Mouse (Mus musculus): ENCODE measurements around the gene Rpsa.

Gene Rpsa

DNA sequence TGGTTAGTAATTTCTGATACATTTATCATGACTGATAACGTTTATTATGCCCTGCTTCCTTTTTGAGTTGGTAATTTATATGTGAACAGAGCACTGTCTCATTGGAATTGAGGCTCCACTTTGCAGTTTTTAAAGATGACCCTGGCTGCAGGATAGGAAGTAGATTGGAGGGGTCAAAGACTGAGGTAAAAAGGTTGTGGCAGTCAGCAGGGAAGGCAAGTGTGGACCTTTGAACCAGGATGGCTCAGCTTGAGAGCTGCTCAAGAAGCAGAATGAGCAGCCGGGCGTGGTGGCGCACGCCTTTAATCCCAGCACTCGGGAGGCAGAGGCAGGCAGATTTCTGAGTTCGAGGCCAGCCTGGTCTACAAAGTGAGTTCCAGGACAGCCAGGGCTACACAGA is 14.0 kb upstream of the Rpsa start:
- DNase-seq (ENCODE audit: low spot score in 2 of 2), result no peak

DNA sequence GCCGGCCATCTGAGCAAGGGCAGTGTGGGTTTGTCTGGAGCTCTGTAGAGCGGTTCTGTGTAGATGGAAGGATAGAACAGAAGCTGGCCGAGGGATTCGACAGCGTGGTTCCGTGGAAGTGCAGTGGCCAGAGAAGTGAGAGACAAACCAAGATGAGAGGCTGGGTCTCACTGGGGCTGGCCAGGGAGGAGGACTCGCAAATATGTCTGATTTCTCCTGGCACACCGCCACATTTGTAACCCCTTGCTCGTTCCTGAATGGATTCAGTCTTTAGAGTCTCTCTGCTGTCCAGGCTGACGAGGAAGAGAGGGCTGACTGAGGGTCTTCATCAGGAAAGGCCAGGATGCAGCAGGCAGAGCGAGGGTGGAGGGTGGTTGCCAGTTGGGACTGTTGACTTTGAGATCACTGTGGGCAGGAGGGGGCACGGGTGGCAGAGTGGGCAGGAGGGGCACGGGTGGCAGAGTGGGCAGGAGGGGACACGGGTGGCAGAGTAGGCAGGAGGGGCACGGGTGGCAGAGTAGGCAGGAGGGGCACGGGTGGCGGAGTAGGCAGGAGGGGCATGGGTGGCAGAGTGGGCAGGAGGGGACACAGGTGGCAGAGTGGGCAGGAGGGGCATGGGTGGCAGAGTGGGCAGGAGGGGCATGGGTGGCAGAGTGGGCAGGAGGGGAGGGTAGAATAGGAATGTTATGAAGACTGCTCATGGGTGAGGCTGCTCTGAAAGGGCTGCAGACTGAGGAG is 13.3 kb upstream of the Rpsa start:
- no peak for DNase-seq (ENCODE audit: low spot score in 2 of 2)

- no peak for DNase-seq (ENCODE audit: low spot score in 2 of 2)
These were observed 12.7 kb upstream of the Rpsa start for GRCm38 (mm10) chr9:120114789-120115151.

GRCm38 (mm10) chr9:120115580-120115979 is 11.9 kb upstream of the Rpsa start:
- DNase-seq (ENCODE audit: low spot score in 2 of 2), result peak; percentile 51

DNA sequence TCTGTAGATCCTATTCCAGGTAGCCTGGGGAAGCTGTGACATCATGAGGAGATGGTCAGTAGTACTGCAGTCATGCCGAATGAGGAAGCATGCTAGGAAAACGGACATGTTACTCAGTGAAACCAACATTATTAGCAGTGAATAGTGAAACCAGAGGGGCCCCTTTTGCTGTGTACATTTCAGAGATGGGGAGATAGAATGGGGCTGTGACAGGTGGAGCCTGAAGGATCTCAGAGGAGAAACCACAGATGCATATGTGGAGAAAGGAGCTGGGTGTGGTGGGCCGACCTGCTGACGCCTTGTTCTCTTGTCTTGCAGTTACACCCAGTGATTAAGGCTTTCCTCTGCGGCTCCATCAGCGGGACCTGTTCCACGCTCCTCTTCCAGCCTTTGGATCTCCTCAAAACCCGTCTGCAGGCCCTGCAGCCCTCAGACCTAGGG is 11.3 kb upstream of the Rpsa start:
- DNase-seq (ENCODE audit: low spot score in 2 of 2), result peak in 1 of 2 experiments; percentile 19

DNA sequence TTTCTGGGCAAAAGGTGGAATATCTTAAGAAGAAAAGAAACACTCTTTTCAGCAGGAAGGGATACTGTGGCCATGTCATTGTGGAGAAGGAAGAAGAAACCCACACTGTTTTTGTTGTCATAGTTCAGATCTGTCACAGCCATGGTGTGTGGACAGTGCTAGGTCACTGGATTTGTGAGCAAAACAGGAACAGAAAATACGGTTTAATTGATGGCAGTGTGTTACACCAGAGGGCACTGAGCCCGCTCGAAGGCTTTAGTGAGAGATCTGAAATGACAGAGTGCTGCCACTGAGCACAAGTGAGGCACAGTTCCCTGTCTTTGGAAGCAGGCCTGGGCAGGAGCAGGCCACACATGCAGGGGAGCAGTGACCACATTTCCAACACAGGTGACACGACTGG is 9.3 kb upstream of the Rpsa start:
- DNase-seq (ENCODE audit: low spot score in 2 of 2), result no peak

- no peak for DNase-seq (ENCODE audit: low spot score in 2 of 2)
These were observed 7.0 kb upstream of the Rpsa start for GRCm38 (mm10) chr9:120120503-120120902.

GRCm38 (mm10) chr9:120126868-120127267 is 621 bp upstream of the Rpsa start:
- no peak for DNase-seq (ENCODE audit: low spot score in 2 of 2)

DNA sequence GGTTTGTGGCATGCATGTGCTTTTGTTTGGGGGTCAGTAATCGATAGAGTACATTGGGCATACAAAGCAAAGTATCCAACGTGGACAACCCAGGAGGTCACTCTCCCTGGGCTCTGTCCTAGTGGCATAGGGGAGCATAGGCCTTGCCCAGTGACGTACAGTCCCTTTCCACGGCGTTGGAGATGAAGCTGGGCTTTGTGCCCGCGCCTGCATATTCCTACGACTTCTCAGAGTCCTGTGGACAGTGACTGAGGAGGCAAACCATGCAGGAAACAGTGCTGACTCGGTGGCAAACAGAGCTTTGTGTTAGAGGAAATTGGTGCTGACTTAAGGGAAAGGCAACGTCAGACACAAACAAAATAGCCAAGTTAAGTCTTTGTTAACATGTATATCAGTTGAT is 1.8 kb downstream of the Rpsa start:
- no peak for DNase-seq (ENCODE audit: low spot score in 2 of 2)

DNA sequence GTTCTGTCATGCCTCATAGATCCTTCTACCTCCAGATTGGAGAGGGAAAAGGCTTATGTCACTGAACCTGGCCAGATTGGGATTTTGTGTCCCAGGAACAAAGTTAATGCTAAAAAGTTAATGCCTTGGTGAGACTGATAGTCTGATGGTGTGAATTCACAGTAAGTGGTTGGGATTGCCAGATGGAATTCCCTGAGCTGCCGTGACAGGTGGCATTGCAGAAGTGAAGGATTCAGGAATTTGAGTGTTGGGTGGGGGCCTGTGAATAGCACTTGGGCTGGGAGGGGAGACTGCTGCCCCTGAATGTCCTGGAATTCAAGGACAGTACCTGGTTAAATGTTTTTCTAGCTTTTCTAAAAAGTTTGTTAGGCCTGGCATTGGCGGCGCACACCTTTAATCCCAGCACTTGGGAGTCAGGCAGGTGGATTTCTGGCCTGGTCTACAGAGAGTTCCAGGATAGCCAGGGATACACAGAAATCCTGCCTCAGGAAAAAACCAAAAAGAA is 4.3 kb downstream of the Rpsa start:
- DNase-seq (ENCODE audit: low spot score in 2 of 2), result no peak

DNA sequence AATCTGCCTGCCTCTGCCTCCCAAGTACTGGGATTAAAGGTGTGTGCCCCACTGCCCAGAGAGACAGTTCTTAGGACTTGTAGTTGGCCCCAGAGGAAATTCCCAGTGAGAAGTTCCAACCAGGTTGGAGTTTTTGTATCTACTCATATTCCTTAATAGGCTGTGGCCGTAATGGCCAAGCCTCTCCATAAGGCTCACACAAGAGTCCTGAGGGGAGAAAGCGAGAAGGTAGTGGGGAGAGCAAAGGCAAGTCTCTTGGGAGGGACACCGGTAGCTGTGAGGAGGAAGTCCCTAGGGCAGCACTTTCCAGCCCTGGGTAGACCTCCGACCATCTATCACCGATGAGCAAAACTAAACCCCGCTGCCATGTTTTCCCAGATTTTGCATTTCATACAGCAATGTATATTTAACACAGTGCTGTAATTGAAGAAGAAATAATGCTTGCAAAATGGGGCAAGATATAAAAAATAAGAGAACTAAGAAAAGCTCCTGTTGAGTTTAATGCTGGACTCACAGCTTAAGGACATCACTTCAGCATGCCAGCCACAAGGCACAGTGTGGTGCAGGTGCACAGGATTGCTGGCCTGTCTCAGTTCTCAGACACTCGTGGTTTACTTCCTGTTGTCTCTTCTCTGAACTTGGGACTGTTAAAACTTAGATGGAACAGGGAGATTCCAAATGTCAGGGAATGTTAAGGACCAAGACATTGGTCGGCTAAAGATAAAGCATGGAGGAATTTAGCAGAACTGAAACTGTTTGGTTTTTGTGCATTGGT is 5.7 kb downstream of the Rpsa start:
- no peak for DNase-seq (ENCODE audit: low spot score in 2 of 2)

- no peak for DNase-seq (ENCODE audit: low spot score in 2 of 2)
These were observed 6.4 kb downstream of the Rpsa start for GRCm38 (mm10) chr9:120133755-120134475.

DNA sequence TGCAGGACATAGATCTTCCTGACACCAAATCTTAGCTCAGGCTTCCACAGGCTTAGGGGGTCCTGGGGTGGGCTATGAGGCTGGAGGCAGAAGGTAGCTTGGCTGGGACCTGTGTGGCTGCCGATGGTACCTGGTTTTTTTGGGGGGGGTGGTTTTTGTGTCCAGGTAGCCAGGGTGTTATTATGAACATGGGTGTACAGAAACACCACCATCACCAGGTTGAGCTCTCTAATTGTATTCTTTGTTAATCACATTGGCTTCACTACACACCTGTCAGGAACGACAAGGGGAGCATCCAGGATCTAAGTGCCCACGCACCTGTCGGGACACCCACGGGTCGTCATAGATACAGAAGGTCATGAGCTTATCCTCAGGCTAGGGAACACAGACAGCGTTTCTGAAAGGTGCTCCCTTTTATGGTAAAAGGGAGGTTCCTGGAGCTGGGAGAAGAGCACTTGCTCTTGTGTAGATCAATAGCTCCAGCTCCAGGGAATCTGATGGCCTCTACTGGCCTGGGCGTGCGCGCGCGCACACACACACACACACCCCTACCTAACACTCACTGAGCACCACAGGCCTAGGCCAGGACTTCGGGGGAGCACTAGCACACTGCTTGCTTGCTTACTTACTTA is 7.2 kb downstream of the Rpsa start:
- no peak for DNase-seq (ENCODE audit: low spot score in 2 of 2)

DNA sequence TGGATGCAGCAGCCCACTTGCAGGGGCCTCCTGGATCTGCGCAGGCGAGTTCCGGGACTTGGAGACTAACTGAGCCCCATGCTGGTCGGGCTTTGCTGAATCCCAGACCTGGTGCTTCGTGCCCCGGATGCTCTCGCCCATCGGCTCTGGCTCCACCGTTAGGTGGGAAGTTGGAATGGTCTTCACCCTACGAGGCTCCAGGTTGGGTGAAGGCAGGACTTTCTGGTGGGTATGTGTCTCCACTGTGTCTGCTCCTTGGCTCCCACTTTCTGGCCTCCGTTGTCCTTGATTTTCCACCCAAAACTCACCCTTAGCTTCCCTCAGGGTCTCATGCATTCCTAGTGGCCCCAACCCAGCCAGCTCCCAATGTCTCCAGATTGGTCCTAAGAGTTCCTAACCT is 8.0 kb downstream of the Rpsa start:
- DNase-seq (ENCODE audit: low spot score in 2 of 2), result no peak

GRCm38 (mm10) chr9:120140652-120141051 is 13.2 kb downstream of the Rpsa start:
- DNase-seq (ENCODE audit: low spot score in 2 of 2), result peak; percentile 36 to 56

GRCm38 (mm10) chr9:120144474-120144873 is 17.0 kb downstream of the Rpsa start:
- DNase-seq (ENCODE audit: low spot score in 2 of 2), result no peak

DNA sequence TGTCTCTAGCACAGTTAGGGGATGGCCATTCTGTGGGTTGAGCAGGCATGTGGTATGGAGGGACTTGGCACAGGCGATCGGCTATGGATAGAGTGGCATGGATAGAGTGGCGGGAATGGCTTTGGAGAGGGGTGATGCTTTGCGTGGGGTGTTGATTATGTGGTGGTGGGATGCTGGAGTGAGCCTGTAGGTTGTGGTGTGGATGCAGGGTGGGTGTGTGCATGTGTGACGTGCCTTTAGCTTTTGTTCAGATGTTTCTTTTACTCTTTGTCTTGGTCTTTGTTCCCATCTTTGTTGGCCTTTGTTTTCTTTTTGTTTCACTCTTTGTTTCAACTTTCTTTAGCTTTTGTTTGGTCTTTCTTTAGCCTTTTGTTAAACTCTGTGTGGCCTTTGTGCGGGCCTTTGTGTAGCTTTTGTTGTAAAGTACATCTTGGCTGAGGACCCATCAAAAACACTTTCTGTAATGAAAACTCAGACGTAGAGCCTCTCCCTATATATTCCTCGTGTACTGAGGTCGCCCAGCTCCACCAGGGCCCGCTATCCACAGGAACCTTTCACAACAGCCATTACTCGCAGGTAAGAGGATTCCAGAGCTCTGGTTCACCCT is 21.8 kb downstream of the Rpsa start, which contains the start of gene Mobp:
Gene Mobp, plus strand, starts transcription at position 486 of the 607 bp plus-strand sequence.
- DNase-seq (ENCODE audit: low spot score in 2 of 2), result no peak

GRCm38 (mm10) chr9:120151152-120151551 is 23.7 kb downstream of the Rpsa start:
- DNase-seq (ENCODE audit: low spot score in 2 of 2), result no peak

- no peak for DNase-seq (ENCODE audit: low spot score in 2 of 2)
These were observed 24.5 kb downstream of the Rpsa start for GRCm38 (mm10) chr9:120151906-120152399.

- DNase-seq (ENCODE audit: low spot score in 2 of 2), result no peak
These were observed 30.6 kb downstream of the Rpsa start for GRCm38 (mm10) chr9:120158047-120158446.

- no peak for DNase-seq (ENCODE audit: low spot score in 2 of 2)
These were observed 36.4 kb downstream of the Rpsa start for GRCm38 (mm10) chr9:120163862-120164261.

Measured in spleen, postnatal 14 days (tissue).